ENCODE assay signal across 9 mouse cellular contexts in genomic region chr11:121543922-121544321, GRCm38 (mm10). TPM values are rescaled to one million over a fixed set of nuclear protein-coding genes. Genes with fewer than 3 reads are reported as not detected.
DNase-seq lines count a peak whose midpoint lies in the region; ATAC-seq and TF ChIP-seq lines count a peak whose summit lies in the region.
"Had no signal": no experiment of that assay in that cellular context is flagged by ENCODE, and none has a peak within 500 bp of the region (broad histone marks: within the 10 kb centered on the region; RNA-seq: fewer than 3 reads in every experiment).

No protein-coding gene starts in this region.

- DNase-seq in heart, adult 11 months = peak; percentile 89
- no peak for DNase-seq in heart, postnatal 25 days (ENCODE audit: low spot score)
- peak; percentile 27 for DNase-seq in R1 (ENCODE audit: low read depth, low spot score)
- peak; percentile 77 to 80 for DNase-seq in kidney, postnatal 36 days
- peak; percentile 73 for DNase-seq in lung, postnatal 36 days
- DNase-seq in heart, adult 2 months = no peak

- 0 out of 2 replicates have a peak, but pooled peaks cover 4% of the 10 kb centered on the region for H3K36me3 ChIP-seq in embryonic facial prominence, embryonic 15.5 days
- H3K36me3 ChIP-seq in midbrain, embryonic 16.5 days (ENCODE audit: control insufficient read depth, insufficient read depth, low read length) = peaks cover 6% of the 10 kb centered on the region; the same call in 1 of the 2 replicates
- no peaks in the 10 kb centered on the region for H3K36me3 ChIP-seq in heart, adult 2 months (ENCODE audit: control insufficient read depth, insufficient read depth, low read length)

- no peak overlapping the region for H3K4me3 ChIP-seq in embryonic facial prominence, embryonic 15.5 days (replicated peaks)
- H3K4me3 ChIP-seq in midbrain, embryonic 16.5 days (ENCODE audit: low read depth, low read length) = no peak overlapping the region
- no peak overlapping the region for H3K4me3 ChIP-seq in heart, adult 2 months
- H3K4me3 ChIP-seq: heart, embryonic 13.5 days had no signal

- TF ChIP-seq EP300 in heart, adult 2 months (IDR thresholded peaks at IDR 0.05; ENCODE audit: insufficient read depth, low read depth, low read length) = no peak

- 62% methylated on average over 9 of the region's 9 CpGs for WGBS in embryonic facial prominence, embryonic 15.5 days
- 92% methylated on average over 9 of the region's 9 CpGs for WGBS in midbrain, embryonic 16.5 days
- WGBS in heart, adult 2 months = 88% methylated on average over 9 of the region's 9 CpGs

- H3K4me1 ChIP-seq in embryonic facial prominence, embryonic 15.5 days = peaks cover 33% of the 10 kb centered on the region
- H3K4me1 ChIP-seq in midbrain, embryonic 16.5 days (ENCODE audit: control insufficient read depth, insufficient read depth, low read length) = peaks cover 1% of the 10 kb centered on the region
- H3K4me1 ChIP-seq in heart, adult 2 months (ENCODE audit: control insufficient read depth, insufficient read depth, low read length) = no peaks in the 10 kb centered on the region

- TF ChIP-seq CTCF in heart, adult 2 months (IDR thresholded peaks at IDR 0.05) = no peak

- no peak for TF ChIP-seq POLR2A in heart, adult 2 months (IDR thresholded peaks at IDR 0.05; ENCODE audit: insufficient read depth, low read depth, low read length)

- peak; percentile 72; the same call in 1 of the 2 replicates for ATAC-seq in embryonic facial prominence, embryonic 15.5 days (ENCODE audit: insufficient number of reproducible peaks, low FRiP score, low TSS enrichment, low read depth)
- no peak for ATAC-seq in midbrain, embryonic 16.5 days

- H3K27me3 ChIP-seq in embryonic facial prominence, embryonic 15.5 days = no peaks in the 10 kb centered on the region
- no peaks in the 10 kb centered on the region for H3K27me3 ChIP-seq in midbrain, embryonic 16.5 days (ENCODE audit: control insufficient read depth, insufficient read depth, low read depth, low read length)
- H3K27me3 ChIP-seq in heart, adult 2 months (ENCODE audit: control insufficient read depth, insufficient read depth, low read length) = no peaks in the 10 kb centered on the region
- H3K27me3 ChIP-seq: heart, embryonic 13.5 days had no signal

- H3K79me2 ChIP-seq in heart, adult 2 months (replicated peaks; ENCODE audit: control insufficient read depth, insufficient read depth, low read length) = no peaks in the 10 kb centered on the region

- H3K4me2 ChIP-seq in embryonic facial prominence, embryonic 15.5 days (replicated peaks) = 0 out of 2 replicates have a peak overlapping the region, but pooled peaks have one; percentile 3
- no peak overlapping the region for H3K4me2 ChIP-seq in midbrain, embryonic 16.5 days (ENCODE audit: low read length)
- H3K4me2 ChIP-seq: heart, embryonic 13.5 days had no signal

- peak overlapping the region; percentile 84 for H3K27ac ChIP-seq in embryonic facial prominence, embryonic 15.5 days (replicated peaks)
- H3K27ac ChIP-seq in midbrain, embryonic 16.5 days (ENCODE audit: low read length) = no peak overlapping the region
- H3K27ac ChIP-seq in heart, adult 2 months = no peak overlapping the region
- H3K27ac ChIP-seq: heart, embryonic 13.5 days had no signal

- H3K9ac ChIP-seq in embryonic facial prominence, embryonic 15.5 days = no peak overlapping the region
- no peak overlapping the region for H3K9ac ChIP-seq in midbrain, embryonic 16.5 days (ENCODE audit: low read depth, low read length)
- H3K9ac ChIP-seq in heart, adult 2 months (ENCODE audit: low read depth, low read length) = no peak overlapping the region
- H3K9ac ChIP-seq: heart, embryonic 13.5 days had no signal

- intact Hi-C loops in heart, postnatal 25 days (cut with DNase I) = no loop called here
- intact Hi-C loops in heart, adult 2 months (cut with DNase I) = no loop called here

- no peaks in the 10 kb centered on the region for H3K9me3 ChIP-seq in embryonic facial prominence, embryonic 15.5 days (replicated peaks)
- no peaks in the 10 kb centered on the region for H3K9me3 ChIP-seq in midbrain, embryonic 16.5 days (replicated peaks; ENCODE audit: control insufficient read depth, low read length, poor library complexity, severe bottlenecking)
- H3K9me3 ChIP-seq: heart, embryonic 13.5 days had no signal

RNA-seq across cellular contexts. Expression of gene Zfp750, which starts 24.8 kb away (rescaled TPM):
- under 1 TPM in 1 of 2 experiments, not detected in 1; 0.08 TPM for total RNA-seq in heart, postnatal 25 days (2021)
- 26.7 and 33.2 TPM in 2 replicates for polyA plus RNA-seq in embryonic facial prominence, embryonic 15.5 days (2015; fragmentation: Nextera tagmentation; extraction: Ambion mirVana)
- polyA plus RNA-seq in midbrain, embryonic 16.5 days (2015; fragmentation: Nextera tagmentation; extraction: Ambion mirVana) = 0.53 and 0.57 TPM in 2 replicates
- under 1 TPM; 0.09 to 0.21 TPM for total RNA-seq in heart, adult 2 months (2021)
- 0.09 and 0.14 TPM in 2 replicates for polyA plus RNA-seq in heart, adult 2 months (2012; rRNA removed)

Comparison
In these comparisons a context has a peak if more than half of its experiments do, and no peak if none do; other contexts are left out.
1. DNase-seq: peak in heart, adult 11 months (single experiment), R1 (single experiment), kidney, postnatal 36 days (2 of 2) and lung, postnatal 36 days (single experiment); none in heart, postnatal 25 days (single experiment) and heart, adult 2 months (0 of 2).
2. RNA of gene Zfp750, which starts 24.8 kb away (polyA plus RNA-seq): 26.7 to 33.2 TPM in embryonic facial prominence, embryonic 15.5 days; 0.53 to 0.57 TPM in midbrain, embryonic 16.5 days and 0.09 to 0.14 TPM in heart, adult 2 months; every median in the first group is over 10 times any median in the second.